Mouse (Mus musculus): ENCODE measurements around the gene Eef2k.

DNA sequence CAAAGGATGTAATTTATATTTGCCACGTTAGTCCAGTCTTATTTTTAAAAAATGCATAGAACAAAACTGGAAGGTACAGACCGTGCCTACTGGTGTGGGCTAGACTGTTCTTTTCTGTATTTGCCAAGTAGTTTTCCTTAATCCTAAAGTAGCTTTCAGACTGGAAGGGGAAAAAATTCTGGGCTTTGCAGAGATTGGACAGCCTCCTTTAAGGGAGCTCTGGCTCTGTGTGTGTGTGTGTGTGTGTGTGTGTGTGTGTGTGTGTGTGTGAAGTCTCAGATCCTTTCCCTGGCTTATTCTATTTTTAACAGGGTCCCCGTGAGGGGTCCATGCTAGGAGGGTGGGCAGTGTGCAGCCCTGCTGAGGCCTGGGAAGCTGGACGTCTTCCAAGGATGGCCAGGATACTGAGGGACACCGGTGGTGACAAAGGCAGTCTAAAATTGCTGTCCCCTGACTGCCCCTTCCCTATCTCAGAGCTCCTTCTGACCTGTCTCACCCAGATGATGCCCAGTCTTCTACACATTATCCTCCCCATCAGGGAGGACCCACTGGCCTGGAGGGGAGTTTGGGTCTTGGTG is 27.9 kb downstream of the Eef2k start:
- TF ChIP-seq CTCF (IDR thresholded peaks at IDR 0.05; ENCODE audit: extremely low read depth, insufficient read depth, low read length) (no peak), POLR2A (IDR thresholded peaks at IDR 0.05; ENCODE audit: extremely low read depth, insufficient read depth, low read length) (no peak)

Measured in cortical plate, adult 2 months (tissue).